9 mouse cellular contexts compared by ENCODE assay signal in the genomic region with DNA sequence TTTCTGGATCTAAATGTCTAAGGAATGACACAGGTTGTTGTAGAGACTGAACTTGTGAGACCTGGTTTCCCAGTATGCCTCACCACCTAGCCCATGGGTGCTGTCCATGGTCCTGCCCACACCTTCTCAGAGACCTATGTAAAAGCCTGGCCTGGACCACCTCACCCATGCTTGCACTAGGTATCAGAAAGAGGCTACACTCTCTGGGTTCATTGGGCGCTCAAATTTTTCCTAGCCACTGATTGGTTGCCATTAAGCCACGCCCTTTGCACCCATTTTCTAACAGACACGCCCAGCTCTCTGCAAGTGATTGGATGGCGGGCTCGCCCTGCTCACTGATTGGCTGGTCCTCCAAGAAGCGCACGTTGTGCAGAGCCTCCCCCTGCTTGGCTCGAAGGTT. TPM values are rescaled to one million over a fixed set of nuclear protein-coding genes. Genes with fewer than 3 reads are reported as not detected.
A peak's percentile ranks its signal among the peaks of the same experiment; 100 is the strongest.
DNase-seq lines count a peak whose midpoint lies in the region; ATAC-seq and TF ChIP-seq lines count a peak whose summit lies in the region.
"Had no signal": no experiment of that assay in that cellular context is flagged by ENCODE, and none has a peak within 500 bp of the region (broad histone marks: within the 10 kb centered on the region; RNA-seq: fewer than 3 reads in every experiment).

No protein-coding gene starts in this region.

- TF ChIP-seq CTCF in lung, embryonic 14.5 days (IDR thresholded peaks at IDR 0.05; ENCODE audit: low read depth) = no peak
- TF ChIP-seq CTCF in brain, embryonic 14.5 days (IDR thresholded peaks at IDR 0.05; ENCODE audit: borderline replicate concordance, extremely low read depth, insufficient read depth, insufficient read length) = no peak
- no peak for TF ChIP-seq CTCF in stomach, postnatal 0 days (IDR thresholded peaks at IDR 0.05; ENCODE audit: low read depth)

- TF ChIP-seq POLR2A in brain, embryonic 14.5 days (IDR thresholded peaks at IDR 0.05; ENCODE audit: borderline replicate concordance, extremely low read depth, insufficient read depth, insufficient read length, poor library complexity, severe bottlenecking) = no peak

- no peaks in the 10 kb centered on the region for H3K9me3 ChIP-seq in lung, embryonic 14.5 days (ENCODE audit: low read depth, low read length)
- no peaks in the 10 kb centered on the region for H3K9me3 ChIP-seq in limb, embryonic 12.5 days
- H3K9me3 ChIP-seq in stomach, postnatal 0 days (ENCODE audit: control insufficient read depth, low read length) = no peaks in the 10 kb centered on the region
- H3K9me3 ChIP-seq: embryonic facial prominence, embryonic 12.5 days had no signal

- H3K4me3 ChIP-seq in lung, embryonic 14.5 days (ENCODE audit: low read depth, low read length) = no peak overlapping the region; the same call in 1 of the 2 replicates
- H3K4me3 ChIP-seq in limb, embryonic 12.5 days (replicated peaks) = 0 out of 2 replicates have a peak overlapping the region, but pooled peaks have one; percentile 83
- H3K4me3 ChIP-seq in stomach, postnatal 0 days (ENCODE audit: low read depth, low read length) = no peak overlapping the region

- WGBS in lung, embryonic 14.5 days = 51% methylated on average over 8 of the region's 8 CpGs
- WGBS in limb, embryonic 12.5 days = 44% methylated on average over 8 of the region's 8 CpGs
- WGBS in stomach, postnatal 0 days = 62% methylated on average over 8 of the region's 8 CpGs

- no peak for ATAC-seq in lung, embryonic 14.5 days (ENCODE audit: insufficient read depth)
- no peak for ATAC-seq in limb, embryonic 12.5 days (ENCODE audit: insufficient number of reproducible peaks, insufficient read depth, low FRiP score, low TSS enrichment, low read depth)
- no peak for ATAC-seq in stomach, postnatal 0 days (ENCODE audit: low FRiP score, low TSS enrichment)
- ATAC-seq in activated CD4-positive, CD25-positive, alpha-beta regulatory T cell, adult 4 months = no peak

- H3K4me2 ChIP-seq in lung, embryonic 14.5 days = no peak overlapping the region
- 0 out of 2 replicates have a peak overlapping the region, but pooled peaks have one; percentile 84 for H3K4me2 ChIP-seq in limb, embryonic 12.5 days
- H3K4me2 ChIP-seq in stomach, postnatal 0 days (replicated peaks; ENCODE audit: low read depth) = no peak overlapping the region

- no peak for TF ChIP-seq EP300 in stomach, postnatal 0 days (optimal IDR thresholded peaks at IDR 0.05)

- peaks cover 7% of the 10 kb centered on the region for H3K4me1 ChIP-seq in lung, embryonic 14.5 days (ENCODE audit: insufficient read depth)
- peaks cover 16% of the 10 kb centered on the region for H3K4me1 ChIP-seq in limb, embryonic 12.5 days (replicated peaks)
- peaks cover 4% of the 10 kb centered on the region; the same call in 1 of the 2 replicates for H3K4me1 ChIP-seq in stomach, postnatal 0 days (replicated peaks; ENCODE audit: control insufficient read depth, insufficient read depth)

- H3K36me3 ChIP-seq in lung, embryonic 14.5 days (ENCODE audit: insufficient read depth) = peaks cover 24% of the 10 kb centered on the region
- peaks cover 53% of the 10 kb centered on the region for H3K36me3 ChIP-seq in limb, embryonic 12.5 days
- no peaks in the 10 kb centered on the region for H3K36me3 ChIP-seq in stomach, postnatal 0 days (ENCODE audit: control insufficient read depth, insufficient read depth, low read length)

- H3K27ac ChIP-seq in lung, embryonic 14.5 days (ENCODE audit: low read depth) = no peak overlapping the region
- no peak overlapping the region for H3K27ac ChIP-seq in limb, embryonic 12.5 days
- no peak overlapping the region for H3K27ac ChIP-seq in stomach, postnatal 0 days (replicated peaks)
- H3K27ac ChIP-seq: embryonic facial prominence, embryonic 12.5 days had no signal

- peak; percentile 80 for DNase-seq in lung, embryonic 14.5 days
- no peak for DNase-seq in lung, postnatal 25 days (ENCODE audit: low spot score)
- DNase-seq in brain, embryonic 14.5 days (ENCODE audit: low read depth) = peak; percentile 52
- DNase-seq in stomach, postnatal 0 days (ENCODE audit: low spot score) = peak; percentile 75
- DNase-seq in frontal cortex, postnatal 25 days (ENCODE audit: low spot score in 2 of 2) = no peak
- no peak for DNase-seq in cerebellum, adult 18-20 months

- no peak overlapping the region for H3K9ac ChIP-seq in lung, embryonic 14.5 days
- no peak overlapping the region for H3K9ac ChIP-seq in limb, embryonic 12.5 days (replicated peaks)
- no peak overlapping the region for H3K9ac ChIP-seq in stomach, postnatal 0 days (ENCODE audit: low read length)
- H3K9ac ChIP-seq: embryonic facial prominence, embryonic 12.5 days had no signal

- H3K27me3 ChIP-seq in lung, embryonic 14.5 days (ENCODE audit: insufficient read depth, low read length) = no peaks in the 10 kb centered on the region
- H3K27me3 ChIP-seq in limb, embryonic 12.5 days = 0 out of 2 replicates have a peak, but pooled peaks cover 3% of the 10 kb centered on the region
- no peaks in the 10 kb centered on the region for H3K27me3 ChIP-seq in stomach, postnatal 0 days (ENCODE audit: control insufficient read depth, insufficient read depth, low read length)
- H3K27me3 ChIP-seq: embryonic facial prominence, embryonic 12.5 days had no signal

RNA-seq across cellular contexts. Expression of gene Ano8, which starts 1.8 kb away (rescaled TPM):
- polyA plus RNA-seq in lung, embryonic 14.5 days (2014; fragmentation: Nextera tagmentation; extraction: Ambion mirVana) = 2.4 and 3.1 TPM in 2 replicates
- polyA plus RNA-seq in brain, embryonic 14.5 days (2012; rRNA removed) = 124 and 153 TPM in 2 replicates
- polyA plus RNA-seq in limb, embryonic 12.5 days (2016; fragmentation: Nextera tagmentation; extraction: Ambion mirVana) = 6.8 and 6.9 TPM in 2 replicates
- polyA plus RNA-seq in stomach, postnatal 0 days (2015; fragmentation: Nextera tagmentation; extraction: Ambion mirVana) = 0.68 and 1.1 TPM in 2 replicates
- under 1 TPM in 1 of 2 experiments, not detected in 1; 0.24 TPM for polyA plus RNA-seq in activated CD4-positive, CD25-positive, alpha-beta regulatory T cell, adult 4 months (2017; shearing (Covaris generic))

RNA-seq across cellular contexts. Expression of gene Gtpbp3, which starts 4.0 kb away (rescaled TPM):
- polyA plus RNA-seq in lung, embryonic 14.5 days (2014; fragmentation: Nextera tagmentation; extraction: Ambion mirVana) = 7.6 and 9.6 TPM in 2 replicates
- 25.5 and 34.2 TPM in 2 replicates for polyA plus RNA-seq in brain, embryonic 14.5 days (2012; rRNA removed)
- polyA plus RNA-seq in limb, embryonic 12.5 days (2016; fragmentation: Nextera tagmentation; extraction: Ambion mirVana) = 22.1 and 23.2 TPM in 2 replicates
- 7.2 and 8.2 TPM in 2 replicates for polyA plus RNA-seq in stomach, postnatal 0 days (2015; fragmentation: Nextera tagmentation; extraction: Ambion mirVana)
- 1 to 10 TPM; 3.9 to 5.1 TPM for polyA plus RNA-seq in activated CD4-positive, CD25-positive, alpha-beta regulatory T cell, adult 4 months (2017; shearing (Covaris generic))

RNA-seq across cellular contexts. Expression of gene Dda1, which starts 14.9 kb away (rescaled TPM):
- 101 and 111 TPM in 2 replicates for polyA plus RNA-seq in lung, embryonic 14.5 days (2014; fragmentation: Nextera tagmentation; extraction: Ambion mirVana)
- polyA plus RNA-seq in brain, embryonic 14.5 days (2012; rRNA removed) = 206 and 229 TPM in 2 replicates
- 99.8 and 106 TPM in 2 replicates for polyA plus RNA-seq in limb, embryonic 12.5 days (2016; fragmentation: Nextera tagmentation; extraction: Ambion mirVana)
- polyA plus RNA-seq in stomach, postnatal 0 days (2015; fragmentation: Nextera tagmentation; extraction: Ambion mirVana) = 72.5 and 74.5 TPM in 2 replicates
- polyA plus RNA-seq in activated CD4-positive, CD25-positive, alpha-beta regulatory T cell, adult 4 months (2017; shearing (Covaris generic)) = 10 to 100 TPM; 26.8 to 30.6 TPM

RNA-seq across cellular contexts. Expression of gene Mrpl34, which starts 19.2 kb away (rescaled TPM):
- polyA plus RNA-seq in lung, embryonic 14.5 days (2014; fragmentation: Nextera tagmentation; extraction: Ambion mirVana) = 134 and 135 TPM in 2 replicates
- polyA plus RNA-seq in brain, embryonic 14.5 days (2012; rRNA removed) = 94.8 and 124 TPM in 2 replicates
- 180 and 203 TPM in 2 replicates for polyA plus RNA-seq in limb, embryonic 12.5 days (2016; fragmentation: Nextera tagmentation; extraction: Ambion mirVana)
- polyA plus RNA-seq in stomach, postnatal 0 days (2015; fragmentation: Nextera tagmentation; extraction: Ambion mirVana) = 127 and 137 TPM in 2 replicates
- 100 to 1,000 TPM in 1 of 2 experiments, 10 to 100 TPM in 1; 70.3 to 101 TPM for polyA plus RNA-seq in activated CD4-positive, CD25-positive, alpha-beta regulatory T cell, adult 4 months (2017; shearing (Covaris generic))

RNA-seq across cellular contexts. Expression of gene Abhd8, which starts 20.5 kb away (rescaled TPM):
- polyA plus RNA-seq in lung, embryonic 14.5 days (2014; fragmentation: Nextera tagmentation; extraction: Ambion mirVana) = 36.6 and 47.8 TPM in 2 replicates
- 163 and 168 TPM in 2 replicates for polyA plus RNA-seq in brain, embryonic 14.5 days (2012; rRNA removed)
- polyA plus RNA-seq in limb, embryonic 12.5 days (2016; fragmentation: Nextera tagmentation; extraction: Ambion mirVana) = 78.2 and 82.8 TPM in 2 replicates
- polyA plus RNA-seq in stomach, postnatal 0 days (2015; fragmentation: Nextera tagmentation; extraction: Ambion mirVana) = 22.1 and 23.5 TPM in 2 replicates
- polyA plus RNA-seq in activated CD4-positive, CD25-positive, alpha-beta regulatory T cell, adult 4 months (2017; shearing (Covaris generic)) = 10 to 100 TPM; 24.7 to 29.0 TPM

Comparison
In these comparisons a context has a peak if more than half of its experiments do, and no peak if none do; other contexts are left out.
1. DNase-seq: peak in lung, embryonic 14.5 days (single experiment), brain, embryonic 14.5 days (single experiment) and stomach, postnatal 0 days (single experiment); none in lung, postnatal 25 days (single experiment), frontal cortex, postnatal 25 days (0 of 2) and cerebellum, adult 18-20 months (0 of 2).
2. RNA of gene Ano8, which starts 1.8 kb away (polyA plus RNA-seq): 124 to 153 TPM in brain, embryonic 14.5 days; 6.8 to 6.9 TPM in limb, embryonic 12.5 days, 2.4 to 3.1 TPM in lung, embryonic 14.5 days, 0.68 to 1.1 TPM in stomach, postnatal 0 days and 0.24 TPM in activated CD4-positive, CD25-positive, alpha-beta regulatory T cell, adult 4 months; every median in the first group is over 10 times any median in the second.